Mouse (Mus musculus): Measurements from ENCODE around the gene Hist1h1t. TPM values are rescaled to one million over a fixed set of nuclear protein-coding genes. Genes with fewer than 3 reads are reported as not detected.

The Hist1h1t gene
- polyA plus RNA-seq, 1 experiment from 2014 or later, result not detected

DNA sequence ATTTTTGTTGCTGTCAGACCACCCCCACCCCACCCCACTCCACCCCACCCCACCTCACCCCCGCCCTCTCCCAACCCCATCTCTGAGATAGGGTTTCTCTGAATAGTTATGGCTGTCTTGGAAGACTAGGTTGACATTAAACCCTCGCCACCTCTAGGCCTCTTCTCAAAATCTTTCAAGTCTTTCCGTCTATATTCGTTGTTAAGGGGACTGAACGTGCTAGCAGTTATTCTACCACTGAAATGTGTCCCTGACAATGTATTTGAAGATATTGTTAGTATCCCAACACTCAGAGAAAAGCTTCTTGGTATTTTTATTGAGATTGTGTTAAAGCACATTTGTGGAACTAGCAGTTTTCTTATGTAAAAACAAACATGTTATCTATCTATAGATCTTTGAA, 45.3 kb downstream of the Hist1h1t start:
- no peak overlapping the region for H3K27ac ChIP-seq
- no peaks in the 10 kb centered on the region for H3K27me3 ChIP-seq
- H3K36me3 ChIP-seq (ENCODE audit: poor library complexity, severe bottlenecking), result no peaks in the 10 kb centered on the region
- H3K4me3 ChIP-seq, result no peak overlapping the region
- no peak for ATAC-seq
- 72% methylated on average over 5 of the region's 5 CpGs for WGBS
- H3K4me1 ChIP-seq, result peaks cover 25% of the 10 kb centered on the region
- peak overlapping the region; percentile 98 for H3K4me2 ChIP-seq
- no peaks in the 10 kb centered on the region for H3K9me3 ChIP-seq (replicated peaks)
- H3K9ac ChIP-seq, result no peak overlapping the region

DNA sequence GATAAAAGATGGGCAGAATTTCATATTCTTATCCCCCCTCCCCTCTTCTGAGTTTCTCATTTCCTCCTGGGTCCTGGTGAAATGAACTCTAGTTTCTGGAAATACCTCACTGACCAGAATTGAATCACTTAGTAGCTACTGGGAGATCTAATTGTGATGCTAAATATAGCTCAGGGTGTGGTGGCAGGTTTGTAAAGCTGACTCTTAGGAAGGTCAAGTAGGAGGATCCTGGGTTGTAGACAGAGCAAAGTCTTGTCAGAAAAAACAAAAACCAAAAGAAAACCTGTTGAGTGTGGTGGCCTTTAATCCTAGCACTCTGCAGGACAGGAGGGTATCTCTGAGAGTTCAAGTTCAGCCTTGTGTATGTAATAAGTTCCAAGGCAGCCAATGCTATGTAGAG, 46.4 kb downstream of the Hist1h1t start:
- Histone ChIP-seq H3K36me3 (ENCODE audit: poor library complexity, severe bottlenecking) (no peaks in the 10 kb centered on the region), H3K27ac (no peak overlapping the region), H3K27me3 (no peaks in the 10 kb centered on the region), H3K4me3 (no peak overlapping the region), H3K4me2 (no peak overlapping the region), H3K9ac (no peak overlapping the region), H3K4me1 (peaks cover 26% of the 10 kb centered on the region), H3K9me3 (replicated peaks) (no peaks in the 10 kb centered on the region)
- no peak for ATAC-seq

DNA sequence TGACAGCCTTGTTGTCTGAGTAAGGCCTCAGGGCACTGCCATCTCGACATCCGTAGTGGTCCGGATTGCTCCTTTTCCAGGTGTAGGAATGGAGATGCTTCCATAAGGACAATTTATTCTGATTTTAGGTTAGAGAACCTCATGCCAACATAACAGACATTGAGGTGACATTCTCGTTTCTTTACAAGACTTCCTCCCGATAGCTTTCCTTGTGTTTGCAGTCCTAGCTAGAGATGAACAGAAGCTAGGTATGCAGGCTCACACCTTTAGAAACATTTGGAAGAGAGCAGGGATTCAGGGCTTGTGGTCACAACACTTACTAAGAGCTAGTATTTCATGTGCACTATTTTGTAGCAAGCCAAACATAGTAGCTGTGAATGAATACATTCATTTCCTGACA, 47.6 kb downstream of the Hist1h1t start:
- ATAC-seq, result no peak
- H3K27ac ChIP-seq, result peak overlapping the region; percentile 21; the same call in 1 of the 2 replicates
- H3K9me3 ChIP-seq (replicated peaks), result no peaks in the 10 kb centered on the region
- 84% methylated on average over 5 of the region's 5 CpGs for WGBS
- no peak overlapping the region for H3K9ac ChIP-seq
- no peaks in the 10 kb centered on the region for H3K36me3 ChIP-seq (ENCODE audit: poor library complexity, severe bottlenecking)
- peaks cover 35% of the 10 kb centered on the region for H3K4me1 ChIP-seq
- no peaks in the 10 kb centered on the region for H3K27me3 ChIP-seq
- H3K4me2 ChIP-seq, result no peak overlapping the region
- no peak overlapping the region for H3K4me3 ChIP-seq

DNA sequence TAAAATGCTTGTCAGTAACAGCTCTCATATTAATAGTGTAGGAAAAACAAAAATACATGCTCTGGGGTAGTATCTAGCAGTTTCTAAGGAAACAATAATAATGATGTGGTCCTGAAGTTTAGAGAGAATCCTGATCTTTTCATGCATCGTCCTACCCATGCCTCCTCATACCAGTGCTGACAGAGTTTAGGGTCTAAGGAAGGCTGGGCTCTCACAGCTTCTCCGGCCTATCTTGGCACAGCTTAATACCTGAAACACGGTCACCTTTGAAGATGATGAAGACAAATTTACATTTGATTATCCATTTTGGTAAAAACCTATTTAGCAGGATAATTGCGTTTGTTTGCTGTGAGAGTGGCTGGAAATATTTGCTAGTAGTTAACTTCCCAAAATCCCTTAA, 48.3 kb downstream of the Hist1h1t start:
- peak overlapping the region; percentile 67 for H3K4me2 ChIP-seq
- H3K9ac ChIP-seq, result peak overlapping the region; percentile 60; the same call in 1 of the 2 replicates
- H3K4me1 ChIP-seq, result peaks cover 40% of the 10 kb centered on the region

DNA sequence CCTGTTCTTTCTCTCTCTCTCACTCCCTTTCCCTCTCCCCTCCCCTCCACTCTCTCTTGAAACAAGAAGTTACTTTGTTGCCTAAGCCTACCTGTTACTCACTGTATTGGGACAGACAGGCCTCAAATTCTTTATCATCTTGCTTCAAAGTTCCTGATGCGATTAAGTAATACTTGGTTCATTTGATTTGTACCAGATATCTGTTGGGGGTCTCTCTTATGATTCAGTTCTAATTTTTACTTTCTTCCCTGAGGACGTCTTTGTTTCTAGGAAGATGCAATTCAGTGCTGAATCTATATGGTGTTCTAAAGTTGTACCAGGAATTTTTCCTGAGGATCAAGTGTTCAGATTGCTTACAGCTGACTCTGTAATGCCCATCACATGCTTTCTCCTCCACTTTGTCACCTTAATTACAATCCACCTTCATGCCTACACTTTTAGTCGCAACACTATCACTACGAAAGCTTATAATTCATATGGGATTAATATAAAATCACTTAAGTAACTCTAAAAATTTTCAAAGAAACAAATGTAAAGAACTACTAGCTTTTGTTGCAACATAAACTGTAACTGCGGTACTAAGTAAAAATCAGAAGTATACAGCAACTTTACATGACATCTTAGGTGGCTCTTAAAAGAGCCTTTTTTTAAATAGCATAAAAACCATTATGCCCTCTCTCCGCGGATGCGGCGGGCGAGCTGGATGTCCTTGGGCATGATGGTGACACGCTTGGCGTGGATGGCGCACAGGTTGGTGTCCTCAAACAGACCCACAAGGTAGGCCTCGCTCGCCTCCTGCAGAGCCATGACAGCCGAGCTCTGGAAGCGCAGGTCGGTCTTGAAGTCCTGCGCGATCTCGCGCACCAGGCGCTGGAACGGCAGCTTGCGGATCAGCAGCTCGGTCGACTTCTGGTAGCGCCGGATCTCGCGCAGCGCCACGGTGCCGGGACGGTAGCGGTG, 49.1 kb downstream of the Hist1h1t start:
- ATAC-seq, result no peak
- peak overlapping the region; percentile 60 for H3K9ac ChIP-seq
- WGBS, result under 1% methylated on average over 13 of the region's 36 CpGs
- H3K4me1 ChIP-seq, result peaks cover 34% of the 10 kb centered on the region
- H3K9me3 ChIP-seq (replicated peaks), result no peaks in the 10 kb centered on the region
- H3K36me3 ChIP-seq (ENCODE audit: poor library complexity, severe bottlenecking), result no peaks in the 10 kb centered on the region
- peak overlapping the region; percentile 40 for H3K4me3 ChIP-seq
- no peaks in the 10 kb centered on the region for H3K27me3 ChIP-seq
- peak overlapping the region; percentile 86 for H3K27ac ChIP-seq
- peak overlapping the region; percentile 67 for H3K4me2 ChIP-seq

More for the DNA sequence above, 48.3 kb downstream of the Hist1h1t start:
- Histone ChIP-seq H3K27me3 (no peaks in the 10 kb centered on the region), H3K27ac (peak overlapping the region; percentile 86), H3K4me3 (no peak overlapping the region; the same call in 1 of the 2 replicates), H3K36me3 (ENCODE audit: poor library complexity, severe bottlenecking) (no peaks in the 10 kb centered on the region), H3K9me3 (replicated peaks) (no peaks in the 10 kb centered on the region)
- ATAC-seq, result no peak
- WGBS, result 39% methylated on average over 4 of the region's 4 CpGs

DNA sequence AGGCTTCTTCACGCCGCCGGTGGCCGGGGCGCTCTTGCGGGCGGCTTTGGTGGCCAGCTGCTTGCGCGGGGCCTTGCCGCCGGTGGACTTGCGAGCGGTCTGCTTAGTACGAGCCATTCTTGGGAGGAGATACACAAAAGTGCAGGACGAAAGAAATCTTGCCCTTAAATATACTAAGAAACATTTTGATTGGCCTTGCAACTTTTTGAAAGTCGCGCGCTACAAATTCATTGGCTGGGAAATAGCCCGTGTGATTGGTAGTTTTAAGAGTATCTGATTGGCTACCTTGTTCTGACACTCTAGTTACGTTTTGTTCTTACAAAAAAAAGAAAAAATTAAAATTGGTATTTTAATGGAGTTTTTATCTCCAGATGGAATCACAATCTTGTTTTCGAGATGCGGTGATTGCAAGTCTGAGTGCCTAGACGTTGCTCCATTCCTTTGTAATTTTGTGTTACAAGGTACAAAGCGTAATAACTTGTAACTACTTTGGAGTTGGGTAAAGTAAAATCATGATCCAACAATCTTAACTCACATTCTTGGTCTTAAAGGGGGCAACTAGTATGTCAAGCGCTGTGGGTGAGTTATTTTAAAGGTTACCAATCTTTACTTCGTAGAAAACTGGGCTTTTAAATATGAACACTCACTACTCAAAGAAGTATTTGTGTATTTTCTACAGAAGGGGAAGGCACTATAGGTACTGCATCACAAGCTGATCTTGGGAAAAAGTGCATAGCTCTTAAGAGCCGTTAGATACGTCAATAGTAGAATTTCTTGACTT, 50.0 kb downstream of the Hist1h1t start, which contains the start of gene Hist1h3c:
Gene Hist1h3c, minus strand, starts transcription at position 222 of the 781 bp plus-strand sequence.
- Histone ChIP-seq H3K9ac (peak within 1 kb of the TSS; percentile 75), H3K9me3 (replicated peaks) (no peaks in the 10 kb centered on the region), H3K27ac (peak within 1 kb of the TSS; percentile 96), H3K4me2 (peak within 1 kb of the TSS; percentile 67), H3K4me1 (peaks cover 25% of the 10 kb centered on the region), H3K4me3 (peak within 1 kb of the TSS; percentile 40), H3K36me3 (ENCODE audit: poor library complexity, severe bottlenecking) (no peaks in the 10 kb centered on the region), H3K27me3 (no peaks in the 10 kb centered on the region)
- peak; percentile 74 for ATAC-seq
- WGBS, result under 1% methylated on average over 28 of the region's 28 CpGs

Small RNAs within 50 kb of the gene (microRNA-seq; reads per million reads assigned to microRNA genes)
- gene Gm44314 (not detected), gene Gm44350 (not detected)

Other genes starting within 250 kb of the Hist1h1t start
- gene Btn1a1, start 229.9 kb upstream of the Hist1h1t start, polyA plus RNA-seq (2015; fragmentation: Nextera tagmentation; extraction: Ambion mirVana), result not detected in 2 replicates
- 0.08 and 0.21 TPM in 2 replicates for gene Btn2a2, start 207.0 kb upstream of the Hist1h1t start, polyA plus RNA-seq (2015; fragmentation: Nextera tagmentation; extraction: Ambion mirVana)
- 5.2 and 6.4 TPM in 2 replicates for gene Hist1h4h, start 164.8 kb upstream of the Hist1h1t start, polyA plus RNA-seq (2015; fragmentation: Nextera tagmentation; extraction: Ambion mirVana)
- gene Hist1h2af, start 161.9 kb upstream of the Hist1h1t start, polyA plus RNA-seq (2015; fragmentation: Nextera tagmentation; extraction: Ambion mirVana), result 9.5 and 10.0 TPM in 2 replicates
- gene Hist1h3g, start 160.4 kb upstream of the Hist1h1t start, polyA plus RNA-seq (2015; fragmentation: Nextera tagmentation; extraction: Ambion mirVana), result 10.0 and 11.6 TPM in 2 replicates
- gene Hist1h2bh, start 152.4 kb upstream of the Hist1h1t start, polyA plus RNA-seq (2015; fragmentation: Nextera tagmentation; extraction: Ambion mirVana), result 0.76 and 0.97 TPM in 2 replicates
- 1.2 and 1.3 TPM in 2 replicates for gene Hist1h3f, start 151.8 kb upstream of the Hist1h1t start, polyA plus RNA-seq (2015; fragmentation: Nextera tagmentation; extraction: Ambion mirVana)
- 1.6 and 2.2 TPM in 2 replicates for gene Hist1h4f, start 144.2 kb upstream of the Hist1h1t start, polyA plus RNA-seq (2015; fragmentation: Nextera tagmentation; extraction: Ambion mirVana)
- 0.54 and 0.68 TPM in 2 replicates for gene Hist1h1d, start 142.6 kb upstream of the Hist1h1t start, polyA plus RNA-seq (2015; fragmentation: Nextera tagmentation; extraction: Ambion mirVana)
- gene Hist1h3e, start 133.4 kb upstream of the Hist1h1t start, polyA plus RNA-seq (2015; fragmentation: Nextera tagmentation; extraction: Ambion mirVana), result 4.6 and 6.9 TPM in 2 replicates
- 120 and 139 TPM in 2 replicates for gene Hist1h2ae, start 124.6 kb upstream of the Hist1h1t start, polyA plus RNA-seq (2015; fragmentation: Nextera tagmentation; extraction: Ambion mirVana)
- gene Hist1h2bg, start 124.4 kb upstream of the Hist1h1t start, polyA plus RNA-seq (2015; fragmentation: Nextera tagmentation; extraction: Ambion mirVana), result 8.9 and 11.5 TPM in 2 replicates
- 10.3 and 11.2 TPM in 2 replicates for gene Hist1h2bf, start 121.6 kb upstream of the Hist1h1t start, polyA plus RNA-seq (2015; fragmentation: Nextera tagmentation; extraction: Ambion mirVana)
- 3.8 and 4.8 TPM in 2 replicates for gene Hist1h2ad, start 121.4 kb upstream of the Hist1h1t start, polyA plus RNA-seq (2015; fragmentation: Nextera tagmentation; extraction: Ambion mirVana)
- gene Hist1h3d, start 120.1 kb upstream of the Hist1h1t start, polyA plus RNA-seq (2015; fragmentation: Nextera tagmentation; extraction: Ambion mirVana), result 8.8 TPM in 2 replicates
- gene Hist1h4d, start 114.2 kb upstream of the Hist1h1t start, polyA plus RNA-seq (2015; fragmentation: Nextera tagmentation; extraction: Ambion mirVana), result 160 and 172 TPM in 2 replicates
- 2.6 and 2.9 TPM in 2 replicates for gene Hist1h2be, start 74.7 kb upstream of the Hist1h1t start, polyA plus RNA-seq (2015; fragmentation: Nextera tagmentation; extraction: Ambion mirVana)
- gene Hist1h1e, start 73.3 kb upstream of the Hist1h1t start, polyA plus RNA-seq (2015; fragmentation: Nextera tagmentation; extraction: Ambion mirVana), result 25.7 and 29.7 TPM in 2 replicates
- gene Hist1h2ac, start 11.9 kb upstream of the Hist1h1t start, polyA plus RNA-seq (2015; fragmentation: Nextera tagmentation; extraction: Ambion mirVana), result 1.0 and 1.3 TPM in 2 replicates
- 34.1 and 41.4 TPM in 2 replicates for gene Hist1h2bc, start 11.6 kb upstream of the Hist1h1t start, polyA plus RNA-seq (2015; fragmentation: Nextera tagmentation; extraction: Ambion mirVana)
- 6.5 and 7.9 TPM in 2 replicates for gene Hist1h4c, start 2.6 kb downstream of the Hist1h1t start, polyA plus RNA-seq (2015; fragmentation: Nextera tagmentation; extraction: Ambion mirVana)
- 2.2 and 2.8 TPM in 2 replicates for gene Hfe, start 15.0 kb downstream of the Hist1h1t start, polyA plus RNA-seq (2015; fragmentation: Nextera tagmentation; extraction: Ambion mirVana)
- 17.8 and 20.5 TPM in 2 replicates for gene Hist1h1c, start 43.0 kb downstream of the Hist1h1t start, polyA plus RNA-seq (2015; fragmentation: Nextera tagmentation; extraction: Ambion mirVana)
- gene Hist1h3c, start 49.8 kb downstream of the Hist1h1t start, polyA plus RNA-seq (2015; fragmentation: Nextera tagmentation; extraction: Ambion mirVana), result 8.8 and 10.8 TPM in 2 replicates
- gene Hist1h2bb, start 50.9 kb downstream of the Hist1h1t start, polyA plus RNA-seq (2015; fragmentation: Nextera tagmentation; extraction: Ambion mirVana), result 3.0 and 5.5 TPM in 2 replicates
- 58.6 and 70.5 TPM in 2 replicates for gene Hist1h2ab, start 55.3 kb downstream of the Hist1h1t start, polyA plus RNA-seq (2015; fragmentation: Nextera tagmentation; extraction: Ambion mirVana)
- gene Hist1h3b, start 56.5 kb downstream of the Hist1h1t start, polyA plus RNA-seq (2015; fragmentation: Nextera tagmentation; extraction: Ambion mirVana), result 17.0 and 19.6 TPM in 2 replicates
- 5.7 and 6.1 TPM in 2 replicates for gene Hist1h4b, start 61.2 kb downstream of the Hist1h1t start, polyA plus RNA-seq (2015; fragmentation: Nextera tagmentation; extraction: Ambion mirVana)
- gene Hist1h4a, start 65.4 kb downstream of the Hist1h1t start, polyA plus RNA-seq (2015; fragmentation: Nextera tagmentation; extraction: Ambion mirVana), result 0.64 and 1.1 TPM in 2 replicates
- gene Hist1h3a, start 66.6 kb downstream of the Hist1h1t start, polyA plus RNA-seq (2015; fragmentation: Nextera tagmentation; extraction: Ambion mirVana), result 6.3 and 7.2 TPM in 2 replicates
- 4.6 and 6.0 TPM in 2 replicates for gene Hist1h1a, start 67.9 kb downstream of the Hist1h1t start, polyA plus RNA-seq (2015; fragmentation: Nextera tagmentation; extraction: Ambion mirVana)
- 0.08 TPM in 1 of 2 replicates, not detected in the other for gene Trim38, start 74.1 kb downstream of the Hist1h1t start, polyA plus RNA-seq (2015; fragmentation: Nextera tagmentation; extraction: Ambion mirVana)
- not detected in 2 replicates for gene Slc17a2, start 111.2 kb downstream of the Hist1h1t start, polyA plus RNA-seq (2015; fragmentation: Nextera tagmentation; extraction: Ambion mirVana)
- gene Slc17a3, start 143.6 kb downstream of the Hist1h1t start, polyA plus RNA-seq (2015; fragmentation: Nextera tagmentation; extraction: Ambion mirVana), result not detected in 2 replicates
- not detected in 2 replicates for gene Slc17a1, start 171.9 kb downstream of the Hist1h1t start, polyA plus RNA-seq (2015; fragmentation: Nextera tagmentation; extraction: Ambion mirVana)
- gene Slc17a4, start 219.2 kb downstream of the Hist1h1t start, polyA plus RNA-seq (2015; fragmentation: Nextera tagmentation; extraction: Ambion mirVana), result not detected in 2 replicates
- not detected in 2 replicates for gene Hist1h2ba, start 238.3 kb downstream of the Hist1h1t start, polyA plus RNA-seq (2015; fragmentation: Nextera tagmentation; extraction: Ambion mirVana)
- gene Hist1h2aa, start 238.6 kb downstream of the Hist1h1t start, polyA plus RNA-seq (2015; fragmentation: Nextera tagmentation; extraction: Ambion mirVana), result not detected in 2 replicates

Data from forebrain, embryonic 13.5 days (tissue).